Mouse (Mus musculus) heart, adult 2 months (tissue): ENCODE measurements around the gene Abhd4.

Experiments
- CTCF ChIP-seq: fragments of 200-600 bp; IDR thresholded peaks from 2 replicates; pipeline ENCODE4 v1.8.1; 2022; ENCODE audit warnings: antibody characterized with exemption, mild to moderate bottlenecking, moderate library complexity
- EP300 ChIP-seq: fragments of 200-500 bp; IDR thresholded peaks from 2 replicates; pipeline ENCODE4 v1.6.1; 2011; ENCODE audit warnings: low read depth, low read length, control low read depth; ENCODE audit not compliant: insufficient read depth
- POLR2A ChIP-seq: fragments of 200-500 bp; IDR thresholded peaks from 2 replicates; pipeline ENCODE4 v1.6.1; 2011; ENCODE audit warnings: mild to moderate bottlenecking, low read depth, low read length, control low read depth; ENCODE audit not compliant: insufficient read depth

DNA sequence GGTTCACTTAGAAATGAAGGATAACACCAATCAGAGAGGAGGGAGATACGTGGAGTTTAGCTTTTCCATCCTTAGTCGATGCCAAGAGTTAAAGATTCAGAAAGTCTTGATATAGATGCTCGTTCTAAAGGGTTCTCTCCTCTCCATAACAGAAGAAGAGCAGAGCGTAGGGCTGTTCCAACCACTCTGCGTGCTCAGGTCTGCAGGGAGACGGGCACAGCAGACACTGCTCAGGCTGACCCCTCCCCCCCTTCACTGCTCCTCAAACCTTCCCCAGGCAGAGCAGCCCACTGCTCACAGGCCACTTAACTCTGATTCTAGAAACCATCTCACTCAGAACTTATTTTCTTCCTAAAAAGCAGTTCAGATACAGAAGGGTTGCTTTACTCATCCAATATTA, 45.2 kb upstream of the Abhd4 start:
- TF ChIP-seq CTCF (no peak), POLR2A (no peak), EP300 (no peak)
